Mouse (Mus musculus): ENCODE results near the gene Galntl5.
"Not testable (repeated sequence)": the region's sequence is repeated elsewhere in the genome, so short reads cannot be mapped to it uniquely, and the experiment has no call there.

Gene Galntl5

GRCm38 (mm10) chr5:25181004-25181531 lies at the start of gene Galntl5:
TSS of gene Galntl5 (plus strand) at chr5:25181460.
- no peak for DNase-seq

- no peak for DNase-seq
Observed at GRCm38 (mm10) chr5:25146705-25147104, 34.6 kb upstream of the Galntl5 start.

- no peak for DNase-seq
Observed at GRCm38 (mm10) chr5:25149331-25149965, 31.8 kb upstream of the Galntl5 start.

GRCm38 (mm10) chr5:25153491-25153890 lies 27.8 kb upstream of the Galntl5 start:
- no peak for DNase-seq

- DNase-seq = no peak
Observed at GRCm38 (mm10) chr5:25153996-25154395, 27.3 kb upstream of the Galntl5 start.

GRCm38 (mm10) chr5:25154823-25155222 lies 26.4 kb upstream of the Galntl5 start:
- no peak for DNase-seq

- no peak for DNase-seq
Observed at GRCm38 (mm10) chr5:25155351-25155750, 25.9 kb upstream of the Galntl5 start.

GRCm38 (mm10) chr5:25157136-25157535 lies 24.1 kb upstream of the Galntl5 start:
- no peak for DNase-seq

- no peak for DNase-seq
Observed at GRCm38 (mm10) chr5:25160515-25160914, 20.7 kb upstream of the Galntl5 start.

- DNase-seq = no peak
Observed at GRCm38 (mm10) chr5:25162981-25163380, 18.3 kb upstream of the Galntl5 start.

GRCm38 (mm10) chr5:25163938-25164337 lies 17.3 kb upstream of the Galntl5 start:
- DNase-seq = no peak

- no peak for DNase-seq
Observed at GRCm38 (mm10) chr5:25164341-25164740, 16.9 kb upstream of the Galntl5 start.

- no peak for DNase-seq
Observed at GRCm38 (mm10) chr5:25165102-25165788, 16.0 kb upstream of the Galntl5 start.

GRCm38 (mm10) chr5:25165789-25166135 lies 15.5 kb upstream of the Galntl5 start:
- no peak for DNase-seq

- DNase-seq = no peak
Observed at GRCm38 (mm10) chr5:25166665-25167064, 14.6 kb upstream of the Galntl5 start.

GRCm38 (mm10) chr5:25177937-25178336 lies 3.3 kb upstream of the Galntl5 start:
- not testable (repeated sequence) for DNase-seq

- not testable (repeated sequence) for DNase-seq
Observed at GRCm38 (mm10) chr5:25178543-25178942, 2.7 kb upstream of the Galntl5 start.

- DNase-seq = no peak
Observed at GRCm38 (mm10) chr5:25179284-25179683, 2.0 kb upstream of the Galntl5 start.

- no peak for DNase-seq
Observed at GRCm38 (mm10) chr5:25179936-25180488, 1.2 kb upstream of the Galntl5 start.

- no peak for DNase-seq
Observed at GRCm38 (mm10) chr5:25183595-25183994, 2.3 kb downstream of the Galntl5 start.

- DNase-seq = no peak
Observed at GRCm38 (mm10) chr5:25184594-25184993, 3.3 kb downstream of the Galntl5 start.

GRCm38 (mm10) chr5:25187727-25188126 lies 6.5 kb downstream of the Galntl5 start:
- no peak for DNase-seq

GRCm38 (mm10) chr5:25188802-25189201 lies 7.5 kb downstream of the Galntl5 start:
- DNase-seq = no peak

GRCm38 (mm10) chr5:25190521-25190920 lies 9.3 kb downstream of the Galntl5 start:
- no peak for DNase-seq

All from cerebellum, adult 11-12 months (tissue).